Mouse (Mus musculus) regulatory T cell (primary cell): ENCODE data around the gene Sec61b.

ENCODE experiments used
- in situ Hi-C: fragments of 300-600 bp; cut with MboI, MseI; formaldehyde crosslinking; loops from one replicate; pipeline ENCODE4 v1.15.1; 2025; ENCODE audit warnings: high pct_unique_total_duplicates

Sec61b gene

GRCm38 (mm10) chr4:47473968-47474729 is at the start of gene Sec61b, which contains the start of gene Alg2:
TSS of gene Sec61b (plus strand) at chr4:47474658.
TSS of gene Alg2 (minus strand) at chr4:47474333.
- in situ Hi-C loops, result loop anchor here (10.0 kb wide), 1 partner anchor 801 kb away; the partner anchor contains the start of genes Erp44 and Invs

- in situ Hi-C loops, result no loop called here
Observed at GRCm38 (mm10) chr4:47425247-47425830, 49.1 kb upstream of the Sec61b start.

GRCm38 (mm10) chr4:47427606-47428005 is 46.9 kb upstream of the Sec61b start:
- in situ Hi-C loops, result no loop called here

- in situ Hi-C loops, result no loop called here
Observed at GRCm38 (mm10) chr4:47430557-47430956, 43.9 kb upstream of the Sec61b start.

DNA sequence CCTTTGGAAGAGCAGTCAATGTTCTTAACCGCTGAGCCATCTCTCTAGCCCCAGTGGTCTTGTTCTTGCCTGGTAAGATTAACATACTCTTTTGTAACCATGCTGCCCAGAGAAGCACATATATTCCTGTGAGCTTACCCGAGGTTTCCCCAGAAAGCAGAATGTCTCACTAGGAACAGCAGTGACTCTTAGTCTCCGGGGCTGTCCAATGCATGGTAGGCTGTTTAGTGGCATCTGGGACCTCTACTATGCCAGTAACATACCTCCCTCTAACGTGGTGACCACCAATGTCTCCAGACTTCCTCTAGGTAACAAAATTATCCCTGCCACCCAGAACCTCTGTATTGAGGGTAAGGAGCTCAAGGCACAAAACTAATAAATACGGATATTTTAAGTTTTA is 43.4 kb upstream of the Sec61b start:
- in situ Hi-C loops, result no loop called here

DNA sequence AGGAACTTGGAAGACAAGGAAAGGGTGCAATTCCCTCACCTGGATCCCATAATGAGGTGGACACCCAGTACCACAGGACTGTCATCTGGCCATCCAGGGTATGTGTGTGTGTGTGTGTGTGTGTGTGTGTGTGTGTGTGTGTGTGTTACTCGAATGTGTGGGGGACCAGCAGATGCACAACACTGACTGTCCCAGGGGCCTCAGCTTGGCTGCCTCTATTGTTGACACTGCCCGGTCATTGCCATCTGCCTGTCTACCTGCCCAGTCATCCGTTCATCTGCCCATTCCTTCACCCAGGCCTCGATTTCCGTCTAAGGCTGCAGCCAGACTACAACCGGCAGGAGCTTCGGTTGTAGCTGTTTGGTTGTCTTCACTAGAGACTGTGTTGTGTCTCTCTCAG is 41.7 kb upstream of the Sec61b start:
- in situ Hi-C loops, result no loop called here

GRCm38 (mm10) chr4:47435131-47435530 is 39.3 kb upstream of the Sec61b start:
- in situ Hi-C loops, result no loop called here

DNA sequence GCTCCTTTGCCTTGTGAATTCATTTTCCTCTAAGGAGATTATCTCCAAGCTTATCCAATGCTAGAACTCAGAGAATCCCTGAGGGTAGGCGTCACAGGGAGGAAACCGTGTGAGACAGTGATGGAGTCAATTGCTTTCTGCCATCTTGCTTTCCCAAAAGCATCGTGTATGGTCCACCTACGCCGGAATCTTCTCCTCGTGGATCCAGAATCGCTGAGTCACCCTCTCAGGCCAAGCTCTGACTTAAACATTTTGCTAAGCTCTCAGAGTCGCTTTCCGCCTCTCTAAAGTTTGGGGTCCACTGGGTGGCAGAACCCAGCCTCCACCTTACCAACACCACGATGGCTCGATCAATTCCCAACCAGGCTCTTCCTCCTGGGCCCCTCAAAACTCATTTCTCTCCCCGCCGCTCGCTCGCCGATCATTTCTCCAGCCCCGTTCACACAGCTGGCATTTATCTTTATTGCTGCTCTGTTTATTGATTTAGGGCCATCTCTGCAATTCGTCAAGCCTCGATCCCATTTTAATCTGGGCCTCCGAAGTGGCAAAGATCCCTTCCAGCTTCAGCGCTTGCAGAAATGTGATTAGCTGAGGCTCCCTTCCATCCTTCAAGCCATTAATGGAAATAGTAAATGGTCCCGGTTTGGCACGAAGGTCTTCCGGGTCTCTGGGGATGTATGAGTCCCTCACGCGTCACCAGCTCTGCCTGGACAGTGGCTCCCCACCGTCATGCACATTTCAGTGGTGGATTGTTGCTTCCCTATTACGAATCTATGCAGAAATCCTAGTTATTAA is 38.7 kb upstream of the Sec61b start:
- in situ Hi-C loops, result no loop called here

GRCm38 (mm10) chr4:47437365-47438340 is 36.8 kb upstream of the Sec61b start:
- in situ Hi-C loops, result no loop called here

DNA sequence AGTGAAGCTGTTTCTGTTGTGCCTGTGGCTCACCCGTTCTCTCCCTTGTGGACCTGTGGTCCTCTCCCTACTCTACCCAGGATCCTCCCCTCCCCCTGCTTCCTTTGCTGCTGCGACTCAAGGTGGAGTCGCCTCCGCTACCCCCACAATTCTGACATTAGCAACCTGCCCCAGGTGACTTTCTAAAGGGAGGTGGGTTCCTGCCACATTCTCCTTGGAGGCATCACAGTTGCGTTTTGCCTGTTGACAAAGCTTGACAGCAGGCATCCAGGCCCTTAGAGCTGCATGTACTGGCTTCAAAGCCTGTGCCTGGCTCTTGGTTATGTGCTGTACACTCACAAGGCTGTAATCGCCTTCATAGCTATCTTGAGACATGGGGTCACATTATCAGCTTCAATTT is 35.5 kb upstream of the Sec61b start:
- in situ Hi-C loops, result no loop called here

- in situ Hi-C loops, result loop anchor here (10.0 kb wide), 1 partner anchor 134 kb away; no protein-coding TSS in a partner anchor
Observed at GRCm38 (mm10) chr4:47440951-47441350, 33.5 kb upstream of the Sec61b start.

- in situ Hi-C loops, result loop anchor here (10.0 kb wide), 1 partner anchor 126 kb away; no protein-coding TSS in a partner anchor
Observed at GRCm38 (mm10) chr4:47448526-47448925, 25.9 kb upstream of the Sec61b start.

GRCm38 (mm10) chr4:47449116-47449515 is 25.3 kb upstream of the Sec61b start:
- in situ Hi-C loops, result loop anchor here (10.0 kb wide), 1 partner anchor 126 kb away; no protein-coding TSS in a partner anchor

- in situ Hi-C loops, result loop anchor here (10.0 kb wide), 1 partner anchor 125 kb away; no protein-coding TSS in a partner anchor
Observed at GRCm38 (mm10) chr4:47449586-47450522, 24.6 kb upstream of the Sec61b start.

DNA sequence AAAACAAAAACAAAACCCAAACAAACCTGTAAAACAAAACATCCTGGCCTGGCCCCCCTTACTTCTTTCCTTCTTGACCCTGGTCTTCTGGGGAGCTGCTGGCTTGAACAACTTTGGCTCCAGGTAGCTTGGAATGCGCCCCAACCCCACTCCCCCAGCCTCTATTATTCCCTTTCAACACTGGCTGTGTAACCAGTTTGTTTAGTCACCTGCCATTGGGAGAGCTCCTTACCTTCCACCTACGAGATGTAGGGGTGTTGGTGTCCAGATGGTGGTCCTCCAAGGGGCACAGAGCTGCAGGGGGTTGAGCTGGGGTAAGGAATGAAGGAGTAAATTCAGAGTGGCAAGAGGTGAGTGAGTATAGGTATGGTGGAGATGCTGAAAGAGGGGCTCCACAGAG is 7.3 kb upstream of the Sec61b start:
- in situ Hi-C loops, result no loop called here

DNA sequence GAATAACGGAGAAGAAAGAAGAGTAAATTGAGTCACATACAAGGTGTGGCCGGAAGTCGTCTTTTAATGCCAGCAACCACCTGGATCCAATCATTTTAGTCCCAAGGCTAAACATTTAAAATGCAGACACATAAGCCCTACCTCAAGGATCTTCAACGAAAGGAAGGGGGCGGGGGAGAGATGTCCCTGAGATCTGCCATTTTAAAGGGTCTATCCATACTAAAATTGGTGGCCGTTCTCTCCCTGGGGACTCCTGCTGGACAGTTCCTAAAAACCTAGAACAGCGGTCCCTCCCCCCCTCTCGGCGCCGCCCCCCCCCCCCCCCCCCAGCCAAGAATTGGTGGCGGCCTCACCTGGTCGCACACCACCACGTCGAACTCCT is 881 bp upstream of the Sec61b start:
- in situ Hi-C loops, result loop anchor here (10.0 kb wide), 1 partner anchor 801 kb away; the partner anchor contains the start of genes Erp44 and Invs

GRCm38 (mm10) chr4:47474730-47475643 is 529 bp downstream of the Sec61b start:
- in situ Hi-C loops, result loop anchor here (10.0 kb wide), 1 partner anchor 800 kb away; the partner anchor contains the start of genes Erp44 and Invs

GRCm38 (mm10) chr4:47477539-47477938 is 3.1 kb downstream of the Sec61b start:
- in situ Hi-C loops, result loop anchor here (10.0 kb wide), 1 partner anchor 797 kb away; the partner anchor contains the start of genes Erp44 and Invs
